Mouse (Mus musculus): ENCODE data around the gene Gm12248. TPM values are rescaled to one million over a fixed set of nuclear protein-coding genes. Genes with fewer than 3 reads are reported as not detected.

Gm12248 gene
- polyA plus RNA-seq, 1 experiment from 2014 or later: not detected

DNA sequence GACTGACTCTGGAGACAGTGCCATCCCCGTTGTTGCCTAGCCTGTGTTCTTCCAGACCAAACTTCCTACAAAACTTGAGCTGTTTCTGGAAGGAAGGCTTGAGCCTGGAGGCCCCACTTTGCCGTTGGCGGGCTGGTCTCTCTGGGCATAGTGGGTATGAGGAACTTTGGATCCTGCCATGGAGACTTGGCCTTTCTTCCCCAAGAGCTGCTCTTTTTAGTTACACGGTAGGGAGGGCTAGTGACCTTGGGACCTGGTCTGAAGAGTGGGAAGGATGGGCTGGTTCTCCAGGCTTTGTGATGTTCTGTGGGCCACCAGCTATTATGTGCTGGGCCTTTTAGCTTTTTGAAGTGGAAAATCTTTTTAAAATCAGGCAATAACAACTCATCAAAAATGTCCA, 67.1 kb downstream of the Gm12248 start:
- ATAC-seq (ENCODE audit: low read depth): no peak
- Histone ChIP-seq H3K27me3 (no peaks in the 10 kb centered on the region), H3K4me1 (replicated peaks) (peaks cover 24% of the 10 kb centered on the region), H3K4me3 (no peak overlapping the region), H3K36me3 (no peaks in the 10 kb centered on the region), H3K9ac (no peak overlapping the region), H3K4me2 (no peak overlapping the region), H3K9me3 (no peaks in the 10 kb centered on the region), H3K27ac (replicated peaks) (no peak overlapping the region)
- 89% methylated on average over 4 of the region's 4 CpGs for WGBS

GRCm38 (mm10) chr11:58024671-58025070, 68.3 kb downstream of the Gm12248 start:
- WGBS: 90% methylated on average over 2 of the region's 2 CpGs
- peaks cover 27% of the 10 kb centered on the region for H3K4me1 ChIP-seq (replicated peaks)
- no peak overlapping the region for H3K9ac ChIP-seq
- no peak for ATAC-seq (ENCODE audit: low read depth)
- no peak overlapping the region for H3K4me3 ChIP-seq
- no peaks in the 10 kb centered on the region for H3K9me3 ChIP-seq
- H3K27me3 ChIP-seq: no peaks in the 10 kb centered on the region
- no peak overlapping the region for H3K4me2 ChIP-seq
- H3K36me3 ChIP-seq: no peaks in the 10 kb centered on the region
- H3K27ac ChIP-seq (replicated peaks): no peak overlapping the region

- no peak overlapping the region for H3K4me2 ChIP-seq
- peaks cover 27% of the 10 kb centered on the region for H3K4me1 ChIP-seq (replicated peaks)
- no peaks in the 10 kb centered on the region for H3K36me3 ChIP-seq
- H3K27me3 ChIP-seq: no peaks in the 10 kb centered on the region
- 93% methylated on average over 1 of the region's 1 CpGs for WGBS
- ATAC-seq (ENCODE audit: low read depth): no peak
- no peak overlapping the region for H3K9ac ChIP-seq
- no peak overlapping the region for H3K4me3 ChIP-seq
- H3K27ac ChIP-seq (replicated peaks): no peak overlapping the region
- H3K9me3 ChIP-seq: no peaks in the 10 kb centered on the region
These were observed 68.7 kb downstream of the Gm12248 start for GRCm38 (mm10) chr11:58024271-58024670.

GRCm38 (mm10) chr11:58021618-58022017, 71.3 kb downstream of the Gm12248 start:
- no peak for ATAC-seq (ENCODE audit: low read depth)
- H3K4me3 ChIP-seq: no peak overlapping the region
- no peaks in the 10 kb centered on the region for H3K36me3 ChIP-seq
- 0 out of 2 replicates have a peak overlapping the region, but pooled peaks have one; percentile 20 for H3K27ac ChIP-seq (replicated peaks)
- no peak overlapping the region for H3K4me2 ChIP-seq
- no peaks in the 10 kb centered on the region for H3K9me3 ChIP-seq
- H3K9ac ChIP-seq: no peak overlapping the region
- H3K4me1 ChIP-seq (replicated peaks): peaks cover 42% of the 10 kb centered on the region
- WGBS: 61% methylated on average over 2 of the region's 2 CpGs
- no peaks in the 10 kb centered on the region for H3K27me3 ChIP-seq

- Histone ChIP-seq H3K4me3 (no peak overlapping the region), H3K9me3 (no peaks in the 10 kb centered on the region), H3K36me3 (no peaks in the 10 kb centered on the region), H3K27me3 (no peaks in the 10 kb centered on the region), H3K9ac (no peak overlapping the region), H3K4me1 (replicated peaks) (peaks cover 43% of the 10 kb centered on the region), H3K4me2 (no peak overlapping the region), H3K27ac (replicated peaks) (0 out of 2 replicates have a peak overlapping the region, but pooled peaks have one; percentile 18)
- ATAC-seq (ENCODE audit: low read depth): no peak
- 79% methylated on average over 1 of the region's 1 CpGs for WGBS
These were observed 71.8 kb downstream of the Gm12248 start for GRCm38 (mm10) chr11:58021095-58021494.

- H3K4me1 ChIP-seq (replicated peaks): peaks cover 52% of the 10 kb centered on the region
These were observed 74.2 kb downstream of the Gm12248 start for GRCm38 (mm10) chr11:58018701-58019100.

DNA sequence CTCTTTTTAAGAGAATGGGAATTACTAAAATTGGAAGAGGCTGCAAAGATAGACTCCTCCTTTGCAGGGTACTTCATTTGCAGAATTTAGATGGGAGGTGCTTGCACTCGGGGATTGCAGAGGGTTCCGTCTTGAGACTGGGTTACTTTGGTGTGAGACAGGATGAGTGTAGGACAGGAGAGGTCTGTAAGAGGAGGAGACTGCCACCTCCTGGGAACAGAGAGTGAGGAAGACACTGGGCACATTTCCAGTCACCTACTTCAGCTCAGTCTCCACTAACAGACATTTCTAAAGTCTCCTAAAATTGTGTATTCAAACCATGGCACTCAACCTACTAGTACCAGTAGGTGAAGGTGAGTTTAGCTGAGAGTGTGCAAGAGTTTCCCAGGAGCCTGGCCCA, 74.6 kb downstream of the Gm12248 start:
- no peak for ATAC-seq (ENCODE audit: low read depth)
- Histone ChIP-seq H3K4me2 (no peak overlapping the region), H3K36me3 (no peaks in the 10 kb centered on the region), H3K4me1 (replicated peaks) (peaks cover 53% of the 10 kb centered on the region), H3K27ac (replicated peaks) (no peak overlapping the region), H3K27me3 (no peaks in the 10 kb centered on the region), H3K9ac (no peak overlapping the region), H3K4me3 (no peak overlapping the region), H3K9me3 (no peaks in the 10 kb centered on the region)
- 79% methylated on average over 2 of the region's 2 CpGs for WGBS

More at GRCm38 (mm10) chr11:58018701-58019100, 74.2 kb downstream of the Gm12248 start:
- Histone ChIP-seq H3K4me2 (no peak overlapping the region), H3K27me3 (no peaks in the 10 kb centered on the region), H3K36me3 (no peaks in the 10 kb centered on the region), H3K9me3 (no peaks in the 10 kb centered on the region), H3K4me3 (no peak overlapping the region), H3K27ac (replicated peaks) (no peak overlapping the region), H3K9ac (no peak overlapping the region)
- 97% methylated on average over 4 of the region's 4 CpGs for WGBS
- no peak for ATAC-seq (ENCODE audit: low read depth)

DNA sequence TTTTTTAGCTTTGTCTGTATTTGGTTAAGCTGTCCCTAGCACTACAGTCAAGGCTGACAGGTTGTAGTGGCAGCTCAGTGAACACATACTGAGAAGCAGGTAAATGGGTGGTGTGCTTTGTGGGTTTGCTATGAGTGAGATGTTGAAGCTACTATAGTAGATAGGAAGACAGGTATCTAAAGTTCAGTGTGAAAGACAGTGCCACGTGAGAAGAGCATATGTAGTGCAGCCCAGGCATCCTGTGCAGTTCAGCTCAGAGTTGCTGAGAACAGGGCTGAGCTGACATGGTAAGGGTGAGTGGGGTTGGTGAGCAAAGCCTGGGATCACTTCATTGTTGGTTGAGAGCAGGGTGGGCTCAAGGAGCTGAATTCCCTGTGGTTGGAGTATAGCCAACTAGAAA, 75.5 kb downstream of the Gm12248 start:
- Histone ChIP-seq H3K4me2 (no peak overlapping the region), H3K27ac (replicated peaks) (no peak overlapping the region)
- WGBS: 86% methylated on average over 1 of the region's 1 CpGs

GRCm38 (mm10) chr11:58016371-58016770, 76.6 kb downstream of the Gm12248 start:
- H3K4me2 ChIP-seq: no peak overlapping the region
- no peaks in the 10 kb centered on the region for H3K27me3 ChIP-seq
- WGBS: 70% methylated on average over 3 of the region's 3 CpGs
- H3K9me3 ChIP-seq: no peaks in the 10 kb centered on the region
- H3K4me1 ChIP-seq (replicated peaks): peaks cover 61% of the 10 kb centered on the region
- H3K27ac ChIP-seq (replicated peaks): no peak overlapping the region
- H3K36me3 ChIP-seq: no peaks in the 10 kb centered on the region
- no peak for ATAC-seq (ENCODE audit: low read depth)
- H3K9ac ChIP-seq: no peak overlapping the region
- no peak overlapping the region for H3K4me3 ChIP-seq

More for the DNA sequence above, 75.5 kb downstream of the Gm12248 start:
- Histone ChIP-seq H3K4me3 (no peak overlapping the region), H3K9me3 (no peaks in the 10 kb centered on the region), H3K9ac (no peak overlapping the region), H3K4me1 (replicated peaks) (peaks cover 59% of the 10 kb centered on the region), H3K36me3 (no peaks in the 10 kb centered on the region), H3K27me3 (no peaks in the 10 kb centered on the region)
- ATAC-seq (ENCODE audit: low read depth): no peak

DNA sequence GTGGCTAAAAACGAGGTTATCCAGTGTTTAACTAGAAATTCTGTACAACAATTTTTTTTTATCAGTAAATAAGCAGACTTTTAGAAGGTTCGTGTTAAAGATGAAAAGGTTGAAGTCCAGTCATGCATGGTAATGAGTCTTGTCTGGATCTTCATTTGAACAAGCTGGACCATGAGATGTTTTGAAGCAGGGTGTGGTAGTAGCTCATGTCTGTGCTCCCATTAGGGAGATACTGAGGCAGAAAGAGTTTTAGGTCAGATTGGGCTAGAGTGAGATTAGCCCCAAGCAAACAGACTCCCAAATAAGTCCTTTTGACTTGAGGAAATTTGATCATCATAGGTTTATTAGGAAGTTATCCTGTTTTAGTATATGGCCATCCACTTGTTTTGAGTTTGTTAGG, 77.6 kb downstream of the Gm12248 start:
- no peak overlapping the region for H3K4me2 ChIP-seq
- 82% methylated on average over 2 of the region's 2 CpGs for WGBS
- H3K9ac ChIP-seq: no peak overlapping the region
- ATAC-seq (ENCODE audit: low read depth): no peak
- H3K36me3 ChIP-seq: no peaks in the 10 kb centered on the region
- no peak overlapping the region for H3K4me3 ChIP-seq
- H3K9me3 ChIP-seq: no peaks in the 10 kb centered on the region
- no peaks in the 10 kb centered on the region for H3K27me3 ChIP-seq
- peaks cover 61% of the 10 kb centered on the region for H3K4me1 ChIP-seq (replicated peaks)
- no peak overlapping the region for H3K27ac ChIP-seq (replicated peaks)

DNA sequence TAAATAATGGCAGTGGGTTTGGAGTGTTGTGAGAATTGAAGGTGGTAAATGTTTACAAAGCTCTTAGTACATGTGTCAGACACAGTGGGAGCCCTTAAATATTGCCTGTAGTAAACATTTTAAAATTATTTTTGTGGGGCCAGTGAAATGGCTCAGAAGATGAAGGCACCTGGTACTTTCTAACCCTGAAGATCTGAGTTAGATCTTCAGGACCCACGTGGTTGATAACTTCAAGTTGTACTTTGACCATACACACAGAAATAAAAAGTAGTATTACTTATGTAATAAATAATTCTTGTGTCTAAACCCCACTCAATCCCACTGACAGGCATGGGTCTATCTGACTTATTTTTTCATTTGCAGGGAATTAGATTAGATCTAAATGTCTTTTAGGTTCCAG, 78.3 kb downstream of the Gm12248 start:
- H3K9me3 ChIP-seq: no peaks in the 10 kb centered on the region
- H3K27me3 ChIP-seq: no peaks in the 10 kb centered on the region
- no peaks in the 10 kb centered on the region for H3K36me3 ChIP-seq
- ATAC-seq (ENCODE audit: low read depth): no peak
- WGBS: 81% methylated on average over 1 of the region's 1 CpGs
- H3K4me3 ChIP-seq: no peak overlapping the region
- no peak overlapping the region for H3K27ac ChIP-seq (replicated peaks)
- peaks cover 65% of the 10 kb centered on the region for H3K4me1 ChIP-seq (replicated peaks)
- H3K4me2 ChIP-seq: no peak overlapping the region
- no peak overlapping the region for H3K9ac ChIP-seq

Data from neural tube, embryonic 13.5 days (tissue).